16 mouse cellular contexts compared by ENCODE assay signal in genomic region chr11:110828584-110828983, GRCm38 (mm10).
"Had no signal": no experiment of that assay in that cellular context is flagged by ENCODE, and none has a peak within 500 bp of the region (broad histone marks: within the 10 kb centered on the region; RNA-seq: fewer than 3 reads in every experiment).

No protein-coding gene starts in this region.

- DNase-seq: kidney, adult 8-10 months; kidney, postnatal 14 days; layer of hippocampus, postnatal 36 days; liver; liver, embryonic 13.5 days; liver, postnatal 0 days; lung, postnatal 36 days; midbrain, embryonic 14.5 days; right cerebral cortex, postnatal 4 days; thymus, adult 2 months; thymus, postnatal 25 days had no signal

- H3K9ac ChIP-seq: liver, embryonic 13.5 days; liver, postnatal 0 days; neural tube, embryonic 15.5 days had no signal

- H3K27me3 ChIP-seq: liver, embryonic 13.5 days; neural tube, embryonic 15.5 days had no signal

- H3K4me3 ChIP-seq: liver, embryonic 13.5 days; midbrain, embryonic 10.5 days; myocyte; neural tube, embryonic 15.5 days had no signal

- H3K9me3 ChIP-seq: liver, embryonic 13.5 days; midbrain, embryonic 10.5 days; neural tube, embryonic 15.5 days had no signal

- ATAC-seq: inflammation-experienced regulatory T-cells, adult 6 months; intestine, postnatal 0 days; liver, postnatal 0 days had no signal

- H3K27ac ChIP-seq: liver, embryonic 13.5 days; midbrain, embryonic 10.5 days; neural tube, embryonic 15.5 days had no signal

- H3K4me2 ChIP-seq: liver, embryonic 13.5 days; neural tube, embryonic 15.5 days had no signal

- H3K36me3 ChIP-seq: liver, embryonic 13.5 days; midbrain, embryonic 10.5 days; neural tube, embryonic 15.5 days had no signal

- H3K4me1 ChIP-seq: liver, embryonic 13.5 days; midbrain, embryonic 10.5 days; neural tube, embryonic 15.5 days had no signal
